Mouse (Mus musculus) stomach, postnatal 0 days (tissue): ENCODE results near the gene Rad51.

Experiments used
- CTCF ChIP-seq: IDR thresholded peaks from 2 replicates; pipeline ENCODE4 v1.5.1; 2016; ENCODE audit warnings: antibody characterized with exemption, low read depth, mild to moderate bottlenecking, moderate library complexity
- EP300 ChIP-seq: optimal IDR thresholded peaks from 2 replicates; pipeline ENCODE3; 2016; ENCODE audit warnings: antibody characterized with exemption

DNA sequence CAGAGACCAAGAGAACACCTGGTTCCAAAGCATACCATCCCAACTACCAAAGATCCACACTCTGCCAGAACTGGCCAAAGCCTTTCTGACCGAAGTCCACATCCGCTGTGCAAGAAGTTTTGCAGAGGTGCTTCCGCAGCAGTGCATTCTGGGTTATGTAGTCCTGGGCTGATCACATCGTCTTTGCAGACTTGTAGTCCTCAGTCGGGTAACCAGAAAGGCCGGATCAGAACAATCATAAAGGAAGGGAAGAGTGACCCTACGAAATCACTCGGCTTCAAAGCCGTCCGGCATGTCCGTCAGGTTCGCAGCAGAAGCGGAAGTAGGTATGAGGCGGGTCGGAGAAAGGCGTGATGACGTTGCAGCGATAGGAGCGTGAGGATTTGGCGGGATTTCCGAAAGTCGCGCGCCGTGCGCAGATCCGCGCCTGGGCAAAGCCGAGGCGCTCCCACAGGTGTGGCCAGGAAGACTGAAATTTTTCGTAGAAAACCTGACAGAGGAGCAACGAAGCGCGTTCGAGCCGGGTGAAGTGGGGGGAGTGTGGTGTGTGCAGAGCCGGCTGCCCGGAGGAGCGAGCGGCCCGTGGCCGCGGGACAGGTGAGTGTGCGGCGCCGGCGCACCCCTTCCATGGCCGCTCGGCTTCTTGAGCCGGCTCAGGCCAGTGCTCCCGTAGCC, at the start of gene Rad51:
- TF ChIP-seq CTCF (no peak), EP300 (no peak)
